Mouse (Mus musculus) thymus, postnatal 4 days (tissue): ENCODE measurements at regions not wholly inside any gene's neighbourhood (a gene's known extent, or its start where the extent isn't known, plus 50 kb on each side); places are given as distances from the start of the nearest gene placed in this dataset.
A peak's percentile ranks its signal among the peaks of the same experiment; 100 is the strongest.

ENCODE experiments used
- DNase-seq: peaks from one replicate; pipeline ENCODE4 v3.0.0; 2021

- no peak for DNase-seq
These were observed 1541.6 kb upstream of the Gulo start for GRCm38 (mm10) chr14:67550462-67551185.

GRCm38 (mm10) chr14:67548750-67549149 is 1539.7 kb upstream of the Gulo start:
- peak; percentile 40 for DNase-seq

DNA sequence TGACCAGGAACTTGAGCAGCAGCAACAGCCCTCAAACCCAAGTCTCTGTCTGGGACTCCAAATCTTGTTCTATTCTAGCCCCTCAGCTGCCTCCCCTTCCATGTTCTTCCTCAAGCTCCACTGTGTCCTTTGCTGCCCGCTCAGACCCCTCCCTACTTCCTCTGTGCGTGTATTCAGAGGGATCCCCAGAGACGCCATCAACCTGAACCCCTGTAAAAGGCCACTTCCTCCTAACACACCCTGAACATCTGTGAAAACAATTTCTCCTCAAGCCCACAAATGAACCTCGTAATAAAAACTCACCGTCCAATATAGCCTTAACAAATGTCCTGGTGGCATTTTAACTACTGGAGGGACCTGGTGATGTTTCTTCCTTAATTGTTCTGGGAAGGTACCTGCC is 1536.0 kb upstream of the Gulo start:
- no peak for DNase-seq

DNA sequence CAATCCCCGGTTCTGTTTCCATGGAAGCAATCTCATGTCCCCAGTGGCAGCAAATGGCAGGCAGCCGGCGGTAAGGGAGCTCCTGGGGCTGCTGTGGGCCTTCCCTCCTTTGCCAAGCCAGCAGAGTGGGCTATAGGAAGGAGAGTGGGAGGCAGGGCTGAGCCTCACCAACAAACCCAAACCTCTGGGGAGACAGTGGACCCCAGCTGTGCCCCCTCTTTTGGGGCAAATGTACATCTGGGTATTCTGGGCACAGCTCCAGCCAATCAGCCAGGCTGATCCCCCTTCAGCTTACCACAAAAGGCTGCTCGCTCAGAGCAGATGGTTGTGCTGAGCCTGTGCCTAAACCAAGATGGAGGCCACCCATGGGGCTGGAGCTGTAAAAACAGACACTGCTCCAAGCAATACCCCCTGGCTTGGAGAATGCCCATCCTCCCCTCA is 1532.3 kb upstream of the Gulo start:
- no peak for DNase-seq

DNA sequence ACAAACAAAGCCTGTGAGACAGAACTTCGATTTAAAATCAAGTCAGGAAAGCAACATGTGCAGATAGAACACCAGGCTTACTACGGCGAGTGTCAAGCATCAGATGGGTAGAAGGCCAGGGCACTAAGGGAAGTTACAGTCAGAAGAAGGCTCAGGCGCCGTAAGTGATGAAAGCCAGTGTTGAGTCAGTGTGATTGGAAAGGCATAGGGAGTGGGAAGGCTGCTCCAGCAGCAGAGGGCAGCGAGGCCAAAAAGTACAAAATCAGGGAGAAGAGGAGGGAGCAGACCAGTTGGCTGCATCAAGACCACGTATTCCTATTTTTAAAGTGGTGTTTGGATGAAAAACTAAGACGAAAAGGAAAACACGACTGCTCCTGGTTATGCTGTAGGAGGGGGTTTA is 1529.7 kb upstream of the Gulo start:
- DNase-seq: no peak

DNA sequence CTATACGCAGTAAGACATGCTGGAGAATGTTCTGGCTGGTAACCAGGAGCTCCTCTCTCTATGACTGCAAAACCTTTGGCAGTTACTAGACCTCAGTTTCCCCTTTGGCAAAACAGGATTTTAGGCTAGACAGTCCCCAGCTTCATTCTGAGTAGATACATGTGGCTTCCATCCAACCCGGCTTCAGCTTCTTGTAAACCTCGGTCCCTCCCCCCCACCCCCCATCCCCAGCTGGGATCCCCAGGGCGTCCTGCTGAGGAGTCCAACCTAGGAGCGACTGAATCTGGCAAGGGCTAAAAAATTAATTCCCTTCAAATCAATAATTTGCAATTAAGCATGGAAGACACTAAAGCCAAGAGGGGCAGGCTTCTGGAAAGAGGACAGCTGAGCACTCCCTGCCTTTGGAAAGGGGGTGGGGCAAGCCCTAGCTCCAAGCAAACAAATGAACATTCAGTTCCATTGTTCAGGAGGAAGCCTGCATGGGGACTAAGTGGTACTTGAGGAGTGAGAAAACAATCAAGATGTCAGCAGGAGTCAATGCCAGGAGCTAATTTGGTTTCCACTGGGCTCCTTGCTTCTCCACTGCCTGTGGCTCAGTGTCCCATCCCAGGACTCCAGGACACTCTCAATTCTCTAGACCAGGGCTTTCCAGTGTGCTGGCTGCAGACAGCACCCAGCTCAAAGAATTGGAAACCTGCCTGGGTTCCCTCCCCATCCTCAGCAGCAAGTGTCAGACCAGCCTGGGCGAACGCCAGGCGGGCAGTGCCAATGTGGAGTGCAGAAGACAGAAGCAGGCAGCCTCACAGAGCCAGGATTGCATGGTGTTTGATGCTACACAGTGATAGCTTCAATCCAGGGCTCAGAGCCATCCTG is 1528.0 kb upstream of the Gulo start:
- DNase-seq: no peak

DNA sequence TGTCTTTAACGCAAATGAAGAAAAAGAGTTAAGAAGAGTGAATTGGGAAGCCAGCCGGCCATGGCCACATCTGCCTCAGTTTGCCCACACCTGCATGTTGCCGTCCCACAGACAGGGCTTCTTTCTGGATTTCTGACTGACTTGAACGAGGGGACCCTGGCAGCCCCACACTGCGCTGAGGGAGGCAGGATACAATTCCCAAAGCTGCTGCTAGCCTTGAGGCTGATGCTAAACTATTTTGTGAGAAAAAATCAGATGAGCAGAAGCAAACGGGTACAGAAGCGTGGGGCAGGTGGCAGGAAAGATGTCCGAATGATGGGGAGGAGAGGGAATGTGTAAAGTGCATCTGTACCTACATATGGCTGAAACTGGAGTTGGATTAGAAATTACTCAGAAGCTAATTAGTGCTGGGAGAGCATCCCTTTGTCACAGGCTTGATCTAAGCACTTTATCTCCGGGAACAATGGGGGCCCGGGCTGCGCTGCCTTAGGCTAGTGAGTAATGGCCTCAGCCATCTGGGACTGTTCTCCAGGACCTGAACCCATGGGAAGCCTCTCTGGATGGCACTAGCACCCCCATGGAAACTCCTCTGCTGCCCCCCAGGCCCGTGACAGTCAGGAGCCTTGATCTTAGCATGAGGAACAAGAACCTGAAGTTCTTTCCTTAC is 1497.9 kb upstream of the Gulo start:
- DNase-seq: no peak

GRCm38 (mm10) chr14:67492086-67492485 is 1483.1 kb upstream of the Gulo start:
- no peak for DNase-seq

DNA sequence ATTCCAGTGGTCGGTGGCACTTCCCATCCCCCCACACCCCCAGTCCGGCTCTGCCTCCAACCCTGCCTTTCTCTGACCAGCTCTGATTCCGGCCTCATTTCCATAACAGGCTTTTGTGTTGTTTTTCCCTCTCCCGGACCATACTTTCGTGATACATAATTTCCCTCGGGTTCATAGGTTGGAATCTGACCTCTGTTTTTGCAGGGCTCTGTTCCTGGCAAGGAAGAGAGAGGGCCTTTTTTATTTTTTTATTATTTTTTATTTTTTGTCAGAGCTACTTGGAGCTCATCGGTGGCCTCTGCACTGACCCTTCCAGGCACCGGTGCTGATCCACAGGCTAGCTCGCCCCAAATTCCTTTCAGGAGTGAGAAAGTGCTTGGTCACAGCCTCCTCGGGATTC is 1477.7 kb upstream of the Gulo start:
- no peak for DNase-seq

GRCm38 (mm10) chr14:67485449-67485800 is 1476.4 kb upstream of the Gulo start:
- no peak for DNase-seq

DNA sequence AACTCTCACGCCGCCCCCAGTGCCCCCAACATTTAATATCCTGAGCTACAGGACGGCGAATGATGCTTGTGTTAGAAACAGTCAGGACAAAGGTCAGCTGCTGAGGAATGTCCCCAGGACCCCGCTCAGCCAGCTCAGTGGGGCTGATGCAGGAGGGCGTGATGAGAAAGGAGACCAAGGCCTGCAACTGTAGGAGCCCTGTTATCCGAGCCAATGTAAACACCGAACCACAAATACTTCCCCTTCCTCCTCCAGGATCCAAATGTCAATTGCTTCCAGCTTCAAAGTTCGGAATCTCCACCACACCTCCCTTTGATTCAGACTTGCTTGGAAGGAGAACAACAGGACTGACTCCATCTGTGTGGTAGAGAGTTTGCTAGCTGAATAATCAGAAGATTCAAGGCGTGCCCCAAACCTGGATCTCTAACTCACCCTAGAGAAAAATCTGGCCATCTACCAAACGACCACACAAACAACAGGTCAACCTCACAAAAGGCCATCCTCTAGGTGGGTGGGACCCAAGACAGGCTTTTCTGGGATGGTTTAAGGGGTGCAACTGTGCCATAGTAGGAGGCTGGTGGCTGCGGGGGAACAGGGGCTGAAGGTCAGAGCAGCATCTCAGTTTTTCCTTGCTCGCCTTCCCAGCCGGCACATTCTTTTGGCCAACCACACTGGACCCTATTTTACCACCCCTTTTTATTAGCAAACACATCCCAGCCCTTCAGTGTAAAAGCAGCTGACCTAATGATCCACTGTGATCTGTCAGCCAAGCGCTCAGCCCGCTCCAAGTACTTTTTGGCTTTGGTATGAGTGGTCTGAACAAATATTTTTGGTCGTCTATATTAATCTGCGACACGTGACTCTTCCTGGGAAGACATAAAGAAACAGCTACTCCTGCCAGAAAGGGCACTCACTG is 1475.8 kb upstream of the Gulo start:
- no peak for DNase-seq
